ENCODE assay signal across 12 mouse cellular contexts in genomic region chr10:91249681-91250195, GRCm38 (mm10).
DNase-seq lines count a peak whose midpoint lies in the region; ATAC-seq lines count a peak whose summit lies in the region.
"Had no signal": no experiment of that assay in that cellular context is flagged by ENCODE, and none has a peak within 500 bp of the region (broad histone marks: within the 10 kb centered on the region; RNA-seq: fewer than 3 reads in every experiment).

No protein-coding gene starts in this region.

- no peaks in the 10 kb centered on the region for H3K9me3 ChIP-seq in forebrain, embryonic 13.5 days (replicated peaks)
- H3K9me3 ChIP-seq in forebrain, embryonic 10.5 days: no peaks in the 10 kb centered on the region
- no peaks in the 10 kb centered on the region for H3K9me3 ChIP-seq in liver, embryonic 12.5 days (replicated peaks)
- H3K9me3 ChIP-seq in liver, embryonic 11.5 days (ENCODE audit: control insufficient read depth, low read length): 0 out of 2 replicates have a peak, but pooled peaks cover 3% of the 10 kb centered on the region
- H3K9me3 ChIP-seq in embryonic facial prominence, embryonic 15.5 days (replicated peaks): no peaks in the 10 kb centered on the region
- no peaks in the 10 kb centered on the region for H3K9me3 ChIP-seq in limb, embryonic 12.5 days

- ATAC-seq in forebrain, embryonic 13.5 days: no peak
- no peak for ATAC-seq in liver, embryonic 12.5 days
- no peak for ATAC-seq in liver, embryonic 11.5 days (replicated peaks; ENCODE audit: low FRiP score)
- ATAC-seq in embryonic facial prominence, embryonic 15.5 days (ENCODE audit: insufficient number of reproducible peaks, low FRiP score, low TSS enrichment, low read depth): no peak
- ATAC-seq in limb, embryonic 12.5 days (ENCODE audit: insufficient number of reproducible peaks, insufficient read depth, low FRiP score, low TSS enrichment, low read depth): no peak
- ATAC-seq: inflammation-experienced regulatory T-cells, adult 6 months; Patski had no signal

- H3K4me3 ChIP-seq in forebrain, embryonic 13.5 days: no peak overlapping the region
- no peak overlapping the region for H3K4me3 ChIP-seq in forebrain, embryonic 10.5 days
- no peak overlapping the region for H3K4me3 ChIP-seq in liver, embryonic 12.5 days
- H3K4me3 ChIP-seq in liver, embryonic 11.5 days (ENCODE audit: low read depth, low read length): no peak overlapping the region
- H3K4me3 ChIP-seq in embryonic facial prominence, embryonic 15.5 days (replicated peaks): 0 out of 2 replicates have a peak overlapping the region, but pooled peaks have one; percentile 7
- peak overlapping the region; percentile 21; the same call in 1 of the 2 replicates for H3K4me3 ChIP-seq in limb, embryonic 12.5 days (replicated peaks)
- H3K4me3 ChIP-seq: erythroblast, embryonic 14.5 days had no signal

- no peak for DNase-seq in forebrain, embryonic 10.5 days (ENCODE audit: extremely low spot score, low spot score)
- DNase-seq in liver, embryonic 11.5 days (ENCODE audit: low spot score): no peak
- no peak for DNase-seq in frontal cortex, postnatal 10 days (ENCODE audit: low spot score in 2 of 2)
- DNase-seq in layer of hippocampus, adult 18-20 months (ENCODE audit: low spot score in 2 of 2): no peak
- DNase-seq: left cerebral cortex, postnatal 4 days had no signal

- no peaks in the 10 kb centered on the region for H3K27me3 ChIP-seq in forebrain, embryonic 13.5 days
- no peaks in the 10 kb centered on the region for H3K27me3 ChIP-seq in forebrain, embryonic 10.5 days (ENCODE audit: poor library complexity, severe bottlenecking)
- no peaks in the 10 kb centered on the region for H3K27me3 ChIP-seq in liver, embryonic 12.5 days (replicated peaks)
- no peaks in the 10 kb centered on the region for H3K27me3 ChIP-seq in liver, embryonic 11.5 days (replicated peaks; ENCODE audit: control insufficient read depth, insufficient read depth, low read length)
- no peaks in the 10 kb centered on the region for H3K27me3 ChIP-seq in embryonic facial prominence, embryonic 15.5 days
- H3K27me3 ChIP-seq in limb, embryonic 12.5 days: no peaks in the 10 kb centered on the region
- H3K27me3 ChIP-seq: Patski had no signal

- no peak overlapping the region for H3K27ac ChIP-seq in forebrain, embryonic 13.5 days
- H3K27ac ChIP-seq in forebrain, embryonic 10.5 days: no peak overlapping the region
- H3K27ac ChIP-seq in liver, embryonic 12.5 days: no peak overlapping the region
- no peak overlapping the region for H3K27ac ChIP-seq in liver, embryonic 11.5 days (ENCODE audit: low read depth, low read length)
- H3K27ac ChIP-seq in embryonic facial prominence, embryonic 15.5 days (replicated peaks): no peak overlapping the region
- H3K27ac ChIP-seq in limb, embryonic 12.5 days: no peak overlapping the region

- H3K36me3 ChIP-seq in forebrain, embryonic 13.5 days (ENCODE audit: poor library complexity, severe bottlenecking): no peaks in the 10 kb centered on the region
- no peaks in the 10 kb centered on the region for H3K36me3 ChIP-seq in forebrain, embryonic 10.5 days (replicated peaks)
- no peaks in the 10 kb centered on the region for H3K36me3 ChIP-seq in liver, embryonic 12.5 days
- no peaks in the 10 kb centered on the region for H3K36me3 ChIP-seq in liver, embryonic 11.5 days (ENCODE audit: control insufficient read depth, insufficient read depth, low read length)
- no peaks in the 10 kb centered on the region for H3K36me3 ChIP-seq in embryonic facial prominence, embryonic 15.5 days
- no peaks in the 10 kb centered on the region for H3K36me3 ChIP-seq in limb, embryonic 12.5 days

- 0 out of 2 replicates have a peak, but pooled peaks cover 4% of the 10 kb centered on the region for H3K4me1 ChIP-seq in forebrain, embryonic 13.5 days
- H3K4me1 ChIP-seq in forebrain, embryonic 10.5 days: no peaks in the 10 kb centered on the region
- H3K4me1 ChIP-seq in liver, embryonic 12.5 days: no peaks in the 10 kb centered on the region
- H3K4me1 ChIP-seq in liver, embryonic 11.5 days (replicated peaks; ENCODE audit: control insufficient read depth, insufficient read depth, low read length): no peaks in the 10 kb centered on the region
- H3K4me1 ChIP-seq in embryonic facial prominence, embryonic 15.5 days: peaks cover 5% of the 10 kb centered on the region; the same call in 1 of the 2 replicates
- H3K4me1 ChIP-seq in limb, embryonic 12.5 days (replicated peaks): no peaks in the 10 kb centered on the region; the same call in 1 of the 2 replicates

- H3K4me2 ChIP-seq in forebrain, embryonic 13.5 days: peak overlapping the region; percentile 34
- peak overlapping the region; percentile 24; the same call in 1 of the 2 replicates for H3K4me2 ChIP-seq in liver, embryonic 12.5 days
- H3K4me2 ChIP-seq in liver, embryonic 11.5 days: no peak overlapping the region
- peak overlapping the region; percentile 31 for H3K4me2 ChIP-seq in embryonic facial prominence, embryonic 15.5 days (replicated peaks)
- H3K4me2 ChIP-seq in limb, embryonic 12.5 days: peak overlapping the region; percentile 42

- no peak overlapping the region for H3K9ac ChIP-seq in forebrain, embryonic 13.5 days
- no peak overlapping the region for H3K9ac ChIP-seq in liver, embryonic 12.5 days
- no peak overlapping the region for H3K9ac ChIP-seq in liver, embryonic 11.5 days (ENCODE audit: low read depth, low read length)
- H3K9ac ChIP-seq in embryonic facial prominence, embryonic 15.5 days: no peak overlapping the region
- 0 out of 2 replicates have a peak overlapping the region, but pooled peaks have one; percentile 27 for H3K9ac ChIP-seq in limb, embryonic 12.5 days (replicated peaks)

- 52% methylated on average over 18 of the region's 18 CpGs for WGBS in forebrain, embryonic 13.5 days
- WGBS in forebrain, embryonic 10.5 days: 80% methylated on average over 18 of the region's 18 CpGs
- WGBS in liver, embryonic 12.5 days (ENCODE audit: insufficient replicate concordance): 62% methylated on average over 18 of the region's 18 CpGs
- WGBS in liver, embryonic 11.5 days: 60% methylated on average over 18 of the region's 18 CpGs
- WGBS in embryonic facial prominence, embryonic 15.5 days: 50% methylated on average over 18 of the region's 18 CpGs
- WGBS in limb, embryonic 12.5 days: 39% methylated on average over 18 of the region's 18 CpGs

Comparison
In these comparisons a context has a peak if more than half of its experiments do, and no peak if none do; other contexts are left out.
1. H3K4me3 ChIP-seq: peak in embryonic facial prominence, embryonic 15.5 days (single experiment) and limb, embryonic 12.5 days (single experiment); none in forebrain, embryonic 13.5 days (single experiment), forebrain, embryonic 10.5 days (single experiment), liver, embryonic 12.5 days (single experiment) and liver, embryonic 11.5 days (single experiment).